Mouse (Mus musculus) cerebellum, adult 8-10 months (tissue): ENCODE measurements around the gene Nol3.
"Not testable (repeated sequence)": the region's sequence is repeated elsewhere in the genome, so short reads cannot be mapped to it uniquely, and the experiment has no call there.

ENCODE experiments used
- DNase-seq: peaks from one replicate; pipeline ENCODE4 v3.0.0; 2022

Nol3 gene

GRCm38 (mm10) chr8:105289805-105290460 lies 14.0 kb downstream of the Nol3 start, which contains the start of gene 4931428F04Rik:
4931428F04Rik (minus strand) TSS chr8:105289864.
- peak; percentile 75 for DNase-seq

GRCm38 (mm10) chr8:105290554-105291314 lies 14.8 kb downstream of the Nol3 start:
- DNase-seq = peak; percentile 90

GRCm38 (mm10) chr8:105291364-105291763 lies 15.4 kb downstream of the Nol3 start:
- DNase-seq = not testable (repeated sequence)

- DNase-seq = not testable (repeated sequence)
These were observed 15.9 kb downstream of the Nol3 start for GRCm38 (mm10) chr8:105291802-105292201.

- no peak for DNase-seq
These were observed 16.5 kb downstream of the Nol3 start for GRCm38 (mm10) chr8:105292471-105292870.

GRCm38 (mm10) chr8:105293405-105293804 lies 17.5 kb downstream of the Nol3 start:
- peak; percentile 79 for DNase-seq

- DNase-seq = no peak
These were observed 18.8 kb downstream of the Nol3 start for GRCm38 (mm10) chr8:105294776-105295175.

GRCm38 (mm10) chr8:105295256-105295655 lies 19.3 kb downstream of the Nol3 start:
- no peak for DNase-seq

GRCm38 (mm10) chr8:105295895-105296573 lies 20.1 kb downstream of the Nol3 start, which contains the start of gene Exoc3l:
Exoc3l (minus strand) TSS chr8:105296101.
- DNase-seq = no peak

- peak; percentile 88 for DNase-seq
These were observed 21.7 kb downstream of the Nol3 start, which contains the start of gene E2f4 for GRCm38 (mm10) chr8:105297511-105298192. E2f4 (plus strand) TSS chr8:105297663.

GRCm38 (mm10) chr8:105298351-105299252 lies 22.7 kb downstream of the Nol3 start:
- DNase-seq = no peak

GRCm38 (mm10) chr8:105299962-105300361 lies 24.0 kb downstream of the Nol3 start:
- no peak for DNase-seq

- DNase-seq = no peak
These were observed 27.5 kb downstream of the Nol3 start for GRCm38 (mm10) chr8:105303396-105303795.

GRCm38 (mm10) chr8:105303874-105304273 lies 27.9 kb downstream of the Nol3 start:
- no peak for DNase-seq

GRCm38 (mm10) chr8:105304325-105305210 lies 28.6 kb downstream of the Nol3 start:
- no peak for DNase-seq

GRCm38 (mm10) chr8:105305211-105306145 lies 29.5 kb downstream of the Nol3 start, which contains the start of gene Elmo3:
Elmo3 (plus strand) TSS chr8:105305601.
- peak; percentile 78 for DNase-seq

GRCm38 (mm10) chr8:105306146-105306691 lies 30.3 kb downstream of the Nol3 start:
- peak; percentile 49 for DNase-seq

- peak; percentile 31 for DNase-seq
These were observed 31.7 kb downstream of the Nol3 start for GRCm38 (mm10) chr8:105307670-105308069.

- peak; percentile 36 for DNase-seq
These were observed 32.5 kb downstream of the Nol3 start for GRCm38 (mm10) chr8:105308428-105308827.
